Mouse (Mus musculus): ENCODE results near the gene Polr2a. TPM values are rescaled to one million over a fixed set of nuclear protein-coding genes. Genes with fewer than 3 reads are reported as not detected.

The Polr2a gene
- polyA plus RNA-seq, 1 experiment: 84.2 TPM

GRCm38 (mm10) chr11:69803786-69804651 is 45.6 kb upstream of the Polr2a start:
- Histone ChIP-seq H3K79me2 (ENCODE audit: control insufficient read depth, insufficient read depth) (no peaks in the 10 kb centered on the region), H3K36me3 (ENCODE audit: control insufficient read depth, insufficient read depth) (no peaks in the 10 kb centered on the region), H3K79me3 (ENCODE audit: low read depth) (no peaks in the 10 kb centered on the region), H3K4me3 (ENCODE audit: insufficient read depth, poor library complexity, severe bottlenecking) (peak overlapping the region; percentile 26), H3ac (ENCODE audit: control insufficient read depth, insufficient read length, low read depth) (peak overlapping the region; percentile 67), H3K27me3 (ENCODE audit: control insufficient read depth, insufficient read depth, insufficient read length) (no peaks in the 10 kb centered on the region)
- TF ChIP-seq CTCF (IDR thresholded peaks at IDR 0.05; ENCODE audit: control insufficient read depth, insufficient read depth, insufficient read length): peak; percentile 97
- TF ChIP-seq MYOG (IDR thresholded peaks at IDR 0.05; ENCODE audit: control insufficient read depth, extremely low read depth, insufficient read length): no peak
- TF ChIP-seq MAX (IDR thresholded peaks at IDR 0.05): peak; percentile 83

DNA sequence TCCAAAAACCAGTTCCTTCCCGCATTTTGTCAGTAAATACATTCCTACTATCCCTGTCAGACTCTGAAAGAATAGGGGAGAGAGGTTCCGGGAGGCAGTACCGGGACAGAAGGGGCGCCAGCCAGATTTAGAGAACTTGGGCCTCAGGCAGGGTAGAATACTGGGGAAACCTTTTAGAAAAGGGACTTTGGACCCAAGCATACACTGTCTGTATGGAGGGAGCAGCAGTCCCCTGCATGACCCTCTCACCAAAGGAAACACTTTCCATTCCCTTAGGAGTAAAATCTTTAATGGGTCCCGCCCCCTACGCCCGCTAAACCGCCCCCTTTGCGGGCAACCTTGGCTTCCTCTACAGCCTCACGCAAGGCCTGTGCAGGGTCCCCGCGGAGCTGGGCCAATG is 44.9 kb upstream of the Polr2a start:
- no peaks in the 10 kb centered on the region for H3K27me3 ChIP-seq (ENCODE audit: control insufficient read depth, insufficient read depth, insufficient read length)
- H3K4me3 ChIP-seq (ENCODE audit: insufficient read depth, poor library complexity, severe bottlenecking): peak overlapping the region; percentile 26
- H3K79me2 ChIP-seq (ENCODE audit: control insufficient read depth, insufficient read depth): no peaks in the 10 kb centered on the region
- no peaks in the 10 kb centered on the region for H3K36me3 ChIP-seq (ENCODE audit: control insufficient read depth, insufficient read depth)
- H3ac ChIP-seq (ENCODE audit: control insufficient read depth, insufficient read length, low read depth): peak overlapping the region; percentile 67
- H3K79me3 ChIP-seq (ENCODE audit: low read depth): no peaks in the 10 kb centered on the region
- TF ChIP-seq CTCF (IDR thresholded peaks at IDR 0.05; ENCODE audit: control insufficient read depth, insufficient read depth, insufficient read length): no peak
- TF ChIP-seq CEBPB (IDR thresholded peaks at IDR 0.05; ENCODE audit: low read depth): no peak
- TF ChIP-seq MAX (IDR thresholded peaks at IDR 0.05): no peak
- no peak for TF ChIP-seq USF1 (IDR thresholded peaks at IDR 0.05; ENCODE audit: low read depth)
- TF ChIP-seq MYOG (IDR thresholded peaks at IDR 0.05; ENCODE audit: control insufficient read depth, extremely low read depth, insufficient read length): no peak
- TF ChIP-seq MYOD1 (IDR thresholded peaks at IDR 0.05; ENCODE audit: control insufficient read depth, insufficient read length, low read depth): no peak
- no peak for TF ChIP-seq FOSL1 (IDR thresholded peaks at IDR 0.05; ENCODE audit: insufficient read depth, low read length, poor library complexity, severe bottlenecking)

- no peaks in the 10 kb centered on the region for H3K36me3 ChIP-seq (ENCODE audit: control insufficient read depth, insufficient read depth)
- TF ChIP-seq MAX (IDR thresholded peaks at IDR 0.05): no peak
- H3ac ChIP-seq (ENCODE audit: control insufficient read depth, insufficient read length, low read depth): peak overlapping the region; percentile 90
- H3K79me3 ChIP-seq (ENCODE audit: low read depth): no peaks in the 10 kb centered on the region
- no peaks in the 10 kb centered on the region for H3K79me2 ChIP-seq (ENCODE audit: control insufficient read depth, insufficient read depth)
- H3K27me3 ChIP-seq (ENCODE audit: control insufficient read depth, insufficient read depth, insufficient read length): no peaks in the 10 kb centered on the region
- H3K4me3 ChIP-seq (ENCODE audit: insufficient read depth, poor library complexity, severe bottlenecking): peak overlapping the region; percentile 34
Measured at GRCm38 (mm10) chr11:69802648-69803105, 44.2 kb upstream of the Polr2a start.

- Histone ChIP-seq H3K79me2 (ENCODE audit: control insufficient read depth, insufficient read depth) (no peaks in the 10 kb centered on the region), H3K4me3 (ENCODE audit: insufficient read depth, poor library complexity, severe bottlenecking) (peak within 1 kb of the TSS; percentile 34), H3K79me3 (ENCODE audit: low read depth) (no peaks in the 10 kb centered on the region), H3K27me3 (ENCODE audit: control insufficient read depth, insufficient read depth, insufficient read length) (no peaks in the 10 kb centered on the region), H3K36me3 (ENCODE audit: control insufficient read depth, insufficient read depth) (no peaks in the 10 kb centered on the region), H3ac (ENCODE audit: control insufficient read depth, insufficient read length, low read depth) (peak within 1 kb of the TSS; percentile 90)
- TF ChIP-seq MYOD1 (IDR thresholded peaks at IDR 0.05; ENCODE audit: control insufficient read depth, insufficient read length, low read depth) (no peak), USF1 (IDR thresholded peaks at IDR 0.05; ENCODE audit: low read depth) (no peak), MAX (IDR thresholded peaks at IDR 0.05) (no peak), CEBPB (IDR thresholded peaks at IDR 0.05; ENCODE audit: low read depth) (no peak), MYOG (IDR thresholded peaks at IDR 0.05; ENCODE audit: control insufficient read depth, extremely low read depth, insufficient read length) (no peak)
Measured at GRCm38 (mm10) chr11:69801379-69801977, 43.0 kb upstream of the Polr2a start, which contains the start of gene Fgf11. Gene Fgf11 (minus strand): TSS chr11:69801857.

DNA sequence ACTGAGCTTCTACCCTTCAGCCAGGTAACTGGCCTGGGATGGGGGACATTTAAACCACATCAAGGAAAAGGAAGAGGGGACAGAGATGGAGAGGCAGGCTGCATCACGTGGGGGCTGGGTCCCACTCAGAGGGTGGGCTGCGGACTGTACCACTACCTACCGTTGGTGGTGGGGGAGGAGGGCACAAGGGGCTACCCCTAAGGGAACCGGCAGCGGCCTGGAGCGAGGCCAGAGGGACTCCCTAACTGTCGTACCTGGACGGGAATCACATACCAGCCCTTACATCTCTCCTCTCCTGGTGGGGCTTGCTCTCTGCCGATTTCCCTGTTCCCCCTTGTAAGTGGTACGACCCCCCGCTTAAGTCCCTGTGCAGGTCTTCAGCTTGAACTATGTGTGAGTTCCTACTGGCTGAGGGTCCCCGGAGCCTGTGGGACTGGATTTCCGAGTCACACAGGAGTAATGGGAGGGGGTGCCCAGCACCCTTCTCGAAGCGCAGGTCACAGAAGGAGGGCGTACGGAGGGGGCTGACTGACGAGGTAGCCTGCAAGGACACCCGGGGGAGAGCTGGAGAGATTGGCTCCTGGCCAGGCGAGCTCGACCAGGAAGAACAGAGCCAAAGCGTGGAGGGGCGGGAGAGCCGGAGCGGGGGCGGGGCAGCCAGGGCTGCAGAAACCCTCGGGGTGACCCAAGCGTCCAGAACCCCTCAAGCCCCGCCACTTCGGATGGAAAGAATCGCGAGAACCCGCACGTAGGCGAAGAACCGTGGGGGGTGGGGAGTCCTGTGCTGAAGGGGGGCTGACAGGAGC is 42.2 kb upstream of the Polr2a start:
- no peaks in the 10 kb centered on the region for H3K36me3 ChIP-seq (ENCODE audit: control insufficient read depth, insufficient read depth)
- peak overlapping the region; percentile 2 for H3K4me3 ChIP-seq (ENCODE audit: insufficient read depth, poor library complexity, severe bottlenecking)
- peak; percentile 36 for TF ChIP-seq USF1 (IDR thresholded peaks at IDR 0.05; ENCODE audit: low read depth)
- no peak for TF ChIP-seq MYOG (IDR thresholded peaks at IDR 0.05; ENCODE audit: control insufficient read depth, extremely low read depth, insufficient read length)
- no peaks in the 10 kb centered on the region for H3K27me3 ChIP-seq (ENCODE audit: control insufficient read depth, insufficient read depth, insufficient read length)
- H3K79me3 ChIP-seq (ENCODE audit: low read depth): no peaks in the 10 kb centered on the region
- H3ac ChIP-seq (ENCODE audit: control insufficient read depth, insufficient read length, low read depth): peak overlapping the region; percentile 58
- H3K79me2 ChIP-seq (ENCODE audit: control insufficient read depth, insufficient read depth): no peaks in the 10 kb centered on the region

DNA sequence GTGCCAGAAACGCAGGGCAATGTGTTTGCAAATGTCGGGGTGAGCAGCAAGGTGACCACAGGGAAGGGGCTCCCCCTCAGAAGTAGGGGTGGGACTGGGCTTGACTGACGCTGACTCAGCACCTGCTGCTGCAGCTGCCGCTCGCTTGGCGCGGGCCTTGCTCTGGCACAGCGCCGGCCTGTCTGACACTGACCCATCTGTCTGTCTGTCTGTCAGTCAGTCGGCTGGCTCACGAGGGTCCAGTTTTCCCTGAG is 41.6 kb upstream of the Polr2a start:
- H3K27me3 ChIP-seq (ENCODE audit: control insufficient read depth, insufficient read depth, insufficient read length): no peaks in the 10 kb centered on the region
- no peak overlapping the region for H3ac ChIP-seq (ENCODE audit: control insufficient read depth, insufficient read length, low read depth)
- H3K79me2 ChIP-seq (ENCODE audit: control insufficient read depth, insufficient read depth): no peaks in the 10 kb centered on the region
- no peaks in the 10 kb centered on the region for H3K36me3 ChIP-seq (ENCODE audit: control insufficient read depth, insufficient read depth)
- H3K79me3 ChIP-seq (ENCODE audit: low read depth): no peaks in the 10 kb centered on the region
- TF ChIP-seq CTCF (IDR thresholded peaks at IDR 0.05; ENCODE audit: control insufficient read depth, insufficient read depth, insufficient read length) (no peak), USF1 (IDR thresholded peaks at IDR 0.05; ENCODE audit: low read depth) (no peak), MYOD1 (IDR thresholded peaks at IDR 0.05; ENCODE audit: control insufficient read depth, insufficient read length, low read depth) (peak; percentile 83), MYOG (IDR thresholded peaks at IDR 0.05; ENCODE audit: control insufficient read depth, extremely low read depth, insufficient read length) (no peak)
- peak overlapping the region; percentile 2 for H3K4me3 ChIP-seq (ENCODE audit: insufficient read depth, poor library complexity, severe bottlenecking)
